Mouse (Mus musculus): ENCODE measurements around the gene 4933430I17Rik. TPM values are rescaled to one million over a fixed set of nuclear protein-coding genes. Genes with fewer than 3 reads are reported as not detected.

Gene 4933430I17Rik
- polyA plus RNA-seq, 1 experiment = 0.14 TPM

DNA sequence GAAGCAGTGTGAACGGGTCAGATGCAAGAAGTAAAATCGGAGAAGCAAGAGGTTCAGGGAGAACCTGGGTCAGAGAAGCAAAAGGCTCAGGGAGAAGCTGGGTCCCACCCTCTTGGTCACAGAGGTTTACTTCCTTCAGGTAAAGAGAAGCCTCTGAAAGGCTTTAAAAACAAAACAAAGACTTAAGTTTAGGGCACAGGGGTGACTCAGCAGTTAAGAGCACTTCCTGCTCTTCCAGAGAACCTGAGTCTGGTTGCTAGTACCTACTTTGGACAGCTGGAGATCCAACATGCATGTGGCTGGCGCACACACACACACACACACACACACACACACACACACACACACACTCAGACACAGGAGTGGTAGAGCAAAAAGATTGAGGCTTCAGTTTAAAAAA is 40.2 kb upstream of the 4933430I17Rik start:
- peak overlapping the region; percentile 61 for H3K27ac ChIP-seq (ENCODE audit: insufficient read depth, low read depth, low read length)
- peaks cover 12% of the 10 kb centered on the region; the same call in 1 of the 2 replicates for H3K4me1 ChIP-seq (ENCODE audit: control insufficient read depth, insufficient read depth, insufficient read length, low read length)
- TF ChIP-seq POLR2A (IDR thresholded peaks at IDR 0.05; ENCODE audit: low read depth, low read length) (no peak), CTCF (IDR thresholded peaks at IDR 0.05; ENCODE audit: extremely low read depth, insufficient read length, insufficient replicate concordance, low read depth, low read length) (no peak)
- H3K27me3 ChIP-seq (ENCODE audit: control insufficient read depth, insufficient read depth, low read length) = no peaks in the 10 kb centered on the region
- peaks cover 24% of the 10 kb centered on the region for H3K36me3 ChIP-seq (ENCODE audit: control insufficient read depth, insufficient read depth, low read length)
- 44% methylated on average over 3 of the region's 3 CpGs for WGBS
- no peak overlapping the region for H3K4me3 ChIP-seq (ENCODE audit: low read depth, low read length)

DNA sequence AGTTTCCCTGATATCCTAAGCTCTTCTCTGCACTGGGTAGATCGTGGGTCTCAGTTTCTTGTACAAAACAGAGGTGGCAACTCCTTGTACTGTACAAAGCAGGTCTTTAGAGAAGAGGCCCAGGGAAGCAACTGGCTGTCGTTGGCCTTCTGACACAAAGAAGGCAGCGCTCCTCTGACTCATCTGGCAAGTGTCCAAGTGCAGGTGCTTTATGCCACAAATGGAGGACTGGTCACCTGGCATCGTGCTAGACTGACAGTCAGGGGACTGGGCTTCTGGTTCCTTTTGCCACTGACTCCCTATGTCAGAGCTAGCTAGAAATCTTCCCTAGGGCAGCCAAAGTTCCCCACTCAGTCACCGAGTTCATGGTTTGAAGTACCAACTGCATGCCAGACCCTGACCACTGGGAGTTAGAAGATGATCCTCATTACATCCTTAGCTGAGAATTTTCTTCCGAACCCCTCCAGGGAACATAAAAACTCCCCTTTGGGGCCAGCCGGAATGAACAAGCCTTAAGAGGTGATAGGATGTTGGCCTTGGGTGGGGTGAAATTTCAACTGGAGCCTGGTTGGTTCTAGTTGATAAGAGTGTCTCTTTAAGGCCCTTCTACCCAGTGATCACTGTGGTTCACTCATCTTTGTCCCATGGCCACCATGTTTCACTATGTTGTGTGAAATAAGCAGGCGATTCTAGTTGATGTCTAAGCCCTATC is 39.6 kb upstream of the 4933430I17Rik start:
- Histone ChIP-seq H3K27ac (ENCODE audit: insufficient read depth, low read depth, low read length) (peak overlapping the region; percentile 61), H3K36me3 (ENCODE audit: control insufficient read depth, insufficient read depth, low read length) (peaks cover 26% of the 10 kb centered on the region), H3K27me3 (ENCODE audit: control insufficient read depth, insufficient read depth, low read length) (no peaks in the 10 kb centered on the region), H3K4me1 (ENCODE audit: control insufficient read depth, insufficient read depth, insufficient read length, low read length) (peaks cover 12% of the 10 kb centered on the region; the same call in 1 of the 2 replicates), H3K4me3 (ENCODE audit: low read depth, low read length) (no peak overlapping the region)
- TF ChIP-seq CTCF (IDR thresholded peaks at IDR 0.05; ENCODE audit: extremely low read depth, insufficient read length, insufficient replicate concordance, low read depth, low read length) = no peak
- TF ChIP-seq POLR2A (IDR thresholded peaks at IDR 0.05; ENCODE audit: low read depth, low read length) = no peak
- 48% methylated on average over 8 of the region's 8 CpGs for WGBS

DNA sequence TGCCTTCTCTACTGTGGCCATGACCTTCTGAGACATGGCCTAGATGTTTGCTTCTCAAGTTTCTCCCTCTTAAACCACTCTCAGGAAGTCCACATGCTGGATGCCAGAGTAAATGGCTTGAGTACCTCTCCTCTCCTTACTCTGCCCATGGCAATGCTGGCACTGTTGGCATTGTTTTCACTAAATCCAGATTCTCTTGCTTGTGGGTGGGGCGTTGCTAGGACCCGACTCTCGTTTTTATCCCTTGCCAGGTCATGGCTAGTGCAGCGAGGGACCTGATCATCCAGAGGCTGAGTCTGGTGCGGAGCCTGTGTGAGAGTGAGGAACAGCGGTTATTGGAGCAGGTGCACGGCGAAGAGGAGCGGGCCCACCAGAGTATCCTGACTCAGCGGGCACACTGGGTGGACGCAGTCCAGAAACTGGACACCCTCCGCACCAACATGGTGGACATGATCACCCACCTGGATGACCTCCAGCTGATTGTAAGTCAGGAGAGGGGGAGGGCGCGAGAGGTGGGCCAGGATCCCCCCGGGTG is 38.9 kb upstream of the 4933430I17Rik start:
- Histone ChIP-seq H3K27me3 (ENCODE audit: control insufficient read depth, insufficient read depth, low read length) (no peaks in the 10 kb centered on the region), H3K4me3 (ENCODE audit: low read depth, low read length) (no peak overlapping the region), H3K36me3 (ENCODE audit: control insufficient read depth, insufficient read depth, low read length) (peaks cover 28% of the 10 kb centered on the region), H3K4me1 (ENCODE audit: control insufficient read depth, insufficient read depth, insufficient read length, low read length) (peaks cover 10% of the 10 kb centered on the region; the same call in 1 of the 2 replicates), H3K27ac (ENCODE audit: insufficient read depth, low read depth, low read length) (no peak overlapping the region)
- TF ChIP-seq POLR2A (IDR thresholded peaks at IDR 0.05; ENCODE audit: low read depth, low read length) = no peak
- no peak for TF ChIP-seq CTCF (IDR thresholded peaks at IDR 0.05; ENCODE audit: extremely low read depth, insufficient read length, insufficient replicate concordance, low read depth, low read length)
- 92% methylated on average over 15 of the region's 15 CpGs for WGBS

GRCm38 (mm10) chr4:62487172-62487571 is 38.0 kb upstream of the 4933430I17Rik start:
- H3K36me3 ChIP-seq (ENCODE audit: control insufficient read depth, insufficient read depth, low read length) = peaks cover 30% of the 10 kb centered on the region
- H3K27me3 ChIP-seq (ENCODE audit: control insufficient read depth, insufficient read depth, low read length) = no peaks in the 10 kb centered on the region
- no peak overlapping the region for H3K27ac ChIP-seq (ENCODE audit: insufficient read depth, low read depth, low read length)
- no peak overlapping the region for H3K4me3 ChIP-seq (ENCODE audit: low read depth, low read length)
- TF ChIP-seq CTCF (IDR thresholded peaks at IDR 0.05; ENCODE audit: extremely low read depth, insufficient read length, insufficient replicate concordance, low read depth, low read length) (no peak), POLR2A (IDR thresholded peaks at IDR 0.05; ENCODE audit: low read depth, low read length) (no peak)
- 86% methylated on average over 5 of the region's 5 CpGs for WGBS
- H3K4me1 ChIP-seq (ENCODE audit: control insufficient read depth, insufficient read depth, insufficient read length, low read length) = peaks cover 10% of the 10 kb centered on the region; the same call in 1 of the 2 replicates

DNA sequence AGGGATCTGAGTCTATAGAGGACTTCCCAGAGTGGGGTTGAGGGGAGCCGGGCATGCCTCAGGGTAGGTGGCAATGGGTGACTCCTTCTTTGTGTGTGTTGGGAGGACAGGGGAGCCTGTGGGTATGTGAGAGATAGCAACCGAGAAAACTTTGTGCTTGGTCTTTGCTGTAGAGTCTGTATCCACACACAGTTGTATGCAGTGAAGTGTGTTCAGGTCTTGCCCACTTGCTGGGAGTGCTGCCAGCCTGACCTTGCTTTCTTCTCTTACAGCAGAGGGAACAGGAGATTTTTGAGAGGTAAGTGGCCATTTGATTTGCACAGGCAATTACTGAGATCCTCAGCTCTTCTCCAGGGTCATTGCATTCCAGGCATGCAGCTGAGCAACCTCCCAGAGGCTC is 37.3 kb upstream of the 4933430I17Rik start:
- Histone ChIP-seq H3K36me3 (ENCODE audit: control insufficient read depth, insufficient read depth, low read length) (peaks cover 27% of the 10 kb centered on the region), H3K27ac (ENCODE audit: insufficient read depth, low read depth, low read length) (no peak overlapping the region), H3K4me3 (ENCODE audit: low read depth, low read length) (no peak overlapping the region), H3K4me1 (ENCODE audit: control insufficient read depth, insufficient read depth, insufficient read length, low read length) (peaks cover 10% of the 10 kb centered on the region; the same call in 1 of the 2 replicates), H3K27me3 (ENCODE audit: control insufficient read depth, insufficient read depth, low read length) (no peaks in the 10 kb centered on the region)
- 89% methylated on average over 2 of the region's 2 CpGs for WGBS
- no peak for TF ChIP-seq CTCF (IDR thresholded peaks at IDR 0.05; ENCODE audit: extremely low read depth, insufficient read length, insufficient replicate concordance, low read depth, low read length)
- TF ChIP-seq POLR2A (IDR thresholded peaks at IDR 0.05; ENCODE audit: low read depth, low read length) = no peak

DNA sequence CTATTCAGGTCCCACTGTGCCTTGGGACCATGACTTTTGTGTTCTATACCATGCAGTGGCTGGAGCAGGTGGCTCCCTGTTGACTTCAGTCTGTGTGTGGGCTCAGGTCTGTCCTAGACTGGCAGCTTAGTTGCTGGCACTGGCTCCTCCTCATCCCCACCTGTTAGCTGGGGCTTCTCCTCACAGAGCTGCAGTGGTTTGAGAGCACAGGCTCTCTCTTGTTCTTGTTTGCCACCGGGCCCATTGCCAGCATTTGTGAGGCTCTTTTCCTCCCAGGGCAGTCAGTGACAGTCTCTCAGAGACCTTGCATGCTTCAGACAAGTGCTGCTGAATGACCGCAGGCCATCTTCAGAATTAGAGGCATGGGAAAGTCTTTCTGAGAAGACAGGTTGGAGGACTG is 32.5 kb upstream of the 4933430I17Rik start:
- WGBS = 72% methylated on average over 2 of the region's 2 CpGs
- Histone ChIP-seq H3K4me3 (ENCODE audit: low read depth, low read length) (no peak overlapping the region), H3K4me1 (ENCODE audit: control insufficient read depth, insufficient read depth, insufficient read length, low read length) (peaks cover 10% of the 10 kb centered on the region; the same call in 1 of the 2 replicates), H3K36me3 (ENCODE audit: control insufficient read depth, insufficient read depth, low read length) (peaks cover 16% of the 10 kb centered on the region), H3K27ac (ENCODE audit: insufficient read depth, low read depth, low read length) (no peak overlapping the region), H3K27me3 (ENCODE audit: control insufficient read depth, insufficient read depth, low read length) (no peaks in the 10 kb centered on the region)
- no peak for TF ChIP-seq CTCF (IDR thresholded peaks at IDR 0.05; ENCODE audit: extremely low read depth, insufficient read length, insufficient replicate concordance, low read depth, low read length)
- TF ChIP-seq POLR2A (IDR thresholded peaks at IDR 0.05; ENCODE audit: low read depth, low read length) = no peak

GRCm38 (mm10) chr4:62494230-62494629 is 30.9 kb upstream of the 4933430I17Rik start:
- peaks cover 10% of the 10 kb centered on the region; the same call in 1 of the 2 replicates for H3K4me1 ChIP-seq (ENCODE audit: control insufficient read depth, insufficient read depth, insufficient read length, low read length)
- H3K27me3 ChIP-seq (ENCODE audit: control insufficient read depth, insufficient read depth, low read length) = no peaks in the 10 kb centered on the region
- peaks cover 23% of the 10 kb centered on the region for H3K36me3 ChIP-seq (ENCODE audit: control insufficient read depth, insufficient read depth, low read length)
- 61% methylated on average over 9 of the region's 9 CpGs for WGBS
- TF ChIP-seq POLR2A (IDR thresholded peaks at IDR 0.05; ENCODE audit: low read depth, low read length) = no peak
- TF ChIP-seq CTCF (IDR thresholded peaks at IDR 0.05; ENCODE audit: extremely low read depth, insufficient read length, insufficient replicate concordance, low read depth, low read length) = no peak
- no peak overlapping the region for H3K4me3 ChIP-seq (ENCODE audit: low read depth, low read length)
- no peak overlapping the region for H3K27ac ChIP-seq (ENCODE audit: insufficient read depth, low read depth, low read length)
